8 mouse cellular contexts compared by ENCODE assay signal in the genomic region with DNA sequence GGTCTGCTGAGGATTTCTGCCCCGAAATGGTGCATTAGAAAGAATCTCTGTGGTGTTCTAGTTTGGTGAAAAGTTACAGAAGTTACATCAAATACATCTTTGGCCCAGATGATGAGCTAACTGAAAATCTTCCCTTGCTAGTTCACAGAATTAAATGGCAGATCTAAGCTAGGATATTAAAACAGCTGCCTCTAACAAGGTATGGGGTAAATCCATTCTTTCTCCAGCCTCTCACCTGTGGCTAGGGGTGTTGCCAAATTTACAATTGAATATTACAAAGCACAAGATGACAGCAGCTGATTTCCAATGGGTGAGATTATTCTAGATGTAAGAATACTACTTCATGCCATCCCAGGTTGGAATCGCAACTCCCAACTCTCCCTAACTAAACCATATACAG. TPM values are rescaled to one million over a fixed set of nuclear protein-coding genes. Genes with fewer than 3 reads are reported as not detected.
DNase-seq lines count a peak whose midpoint lies in the region; ATAC-seq and TF ChIP-seq lines count a peak whose summit lies in the region.

A gene (plus strand): TSS at position 301 of the 400 bp plus-strand sequence.

- no peaks in the 10 kb centered on the region for H3K27me3 ChIP-seq in midbrain, embryonic 14.5 days (ENCODE audit: control insufficient read depth, insufficient read depth, low read length)

- H3K4me2 ChIP-seq in midbrain, embryonic 14.5 days (ENCODE audit: low read length), result peak within 1 kb of the TSS; percentile 75

- H3K4me3 ChIP-seq in left cerebral cortex, adult 2 months, result peak within 1 kb of the TSS; percentile 99
- H3K4me3 ChIP-seq in midbrain, embryonic 14.5 days (replicated peaks; ENCODE audit: low read depth, low read length), result peak within 1 kb of the TSS; percentile 97

- peaks cover 14% of the 10 kb centered on the region for H3K4me1 ChIP-seq in midbrain, embryonic 14.5 days (ENCODE audit: control insufficient read depth, insufficient read depth, low read length)

- DNase-seq in left cerebral cortex, adult 2 months (ENCODE audit: extremely low spot score in 1 of 2, low spot score in 2 of 2), result no peak
- no peak for DNase-seq in left cerebral cortex, adult 11 months (ENCODE audit: low spot score)
- no peak for DNase-seq in brain, embryonic 14.5 days (ENCODE audit: low read depth)
- no peak for DNase-seq in layer of hippocampus, postnatal 14 days (ENCODE audit: low spot score in 2 of 2)
- no peak for DNase-seq in midbrain, embryonic 14.5 days
- DNase-seq in urinary bladder, postnatal 36 days (ENCODE audit: low spot score in 2 of 2), result no peak
- no peak for DNase-seq in cerebellum, postnatal 25 days

- TF ChIP-seq POLR2A in brain, embryonic 14.5 days (IDR thresholded peaks at IDR 0.05; ENCODE audit: borderline replicate concordance, extremely low read depth, insufficient read depth, insufficient read length, poor library complexity, severe bottlenecking), result no peak

- peak within 1 kb of the TSS; percentile 98 for H3K27ac ChIP-seq in left cerebral cortex, adult 2 months
- peak within 1 kb of the TSS; percentile 98 for H3K27ac ChIP-seq in midbrain, embryonic 14.5 days (replicated peaks; ENCODE audit: low read depth, low read length)

- TF ChIP-seq CTCF in left cerebral cortex, adult 2 months (IDR thresholded peaks at IDR 0.05), result no peak
- TF ChIP-seq CTCF in brain, embryonic 14.5 days (IDR thresholded peaks at IDR 0.05; ENCODE audit: borderline replicate concordance, extremely low read depth, insufficient read depth, insufficient read length), result no peak

- intact Hi-C loops in left cerebral cortex, adult 2 months (cut with DNase I), result loop anchor here (5.0 kb wide), 1 partner anchor 51 kb away; no protein-coding TSS in a partner anchor

- 40% methylated on average over 2 of the region's 2 CpGs for WGBS in midbrain, embryonic 14.5 days

- H3K36me3 ChIP-seq in midbrain, embryonic 14.5 days (ENCODE audit: control insufficient read depth, insufficient read depth, low read length), result no peaks in the 10 kb centered on the region

- ATAC-seq in granulocyte monocyte progenitor cell, adult 5-6 weeks (replicated peaks; ENCODE audit: poor library complexity, severe bottlenecking), result no peak
- ATAC-seq in midbrain, embryonic 14.5 days (ENCODE audit: low FRiP score, low TSS enrichment), result no peak

- H3K9me3 ChIP-seq in midbrain, embryonic 14.5 days (ENCODE audit: control insufficient read depth, low read length), result no peaks in the 10 kb centered on the region

- peak within 1 kb of the TSS; percentile 99 for H3K9ac ChIP-seq in midbrain, embryonic 14.5 days (replicated peaks; ENCODE audit: low read length)

RNA-seq across cellular contexts. Expression of the gene that starts here (rescaled TPM):
- total RNA-seq in left cerebral cortex, adult 2 months (2021), result 100 to 1,000 TPM; 115 to 124 TPM
- polyA plus RNA-seq in brain, embryonic 14.5 days (2012; rRNA removed), result 103 and 113 TPM in 2 replicates
- 134 and 139 TPM in 2 replicates for total RNA-seq in granulocyte monocyte progenitor cell, adult 5-6 weeks (2014; fragmentation: Nextera tagmentation)
- total RNA-seq in granulocyte monocyte progenitor cell, adult 5-6 weeks (2017), result 129 and 140 TPM in 2 replicates
- total RNA-seq in layer of hippocampus, postnatal 14 days (2021), result 100 to 1,000 TPM; 107 to 118 TPM
- polyA plus RNA-seq in midbrain, embryonic 14.5 days (2014; fragmentation: Nextera tagmentation; extraction: Ambion mirVana), result 126 and 141 TPM in 2 replicates
